Comparison of ENCODE assay signal across 8 mouse cellular contexts in genomic region chr11:6417069-6417468, GRCm38 (mm10). TPM values are rescaled to one million over a fixed set of nuclear protein-coding genes. Genes with fewer than 3 reads are reported as not detected.
A peak's percentile ranks its signal among the peaks of the same experiment; 100 is the strongest.
DNase-seq lines count a peak whose midpoint lies in the region; ATAC-seq and TF ChIP-seq lines count a peak whose summit lies in the region.

No protein-coding gene starts in this region.

- intact Hi-C loops in left cerebral cortex, adult 2 months (cut with DNase I): no loop called here
- intact Hi-C loops in left cerebral cortex, postnatal 10 days (cut with DNase I): no loop called here
- intact Hi-C loops in left cerebral cortex, postnatal 14 days (cut with DNase I): no loop called here

- no peak overlapping the region; the same call in 1 of the 2 replicates for H3K27ac ChIP-seq in left cerebral cortex, adult 2 months
- peak overlapping the region; percentile 98 for H3K27ac ChIP-seq in embryonic facial prominence, embryonic 12.5 days
- no peak overlapping the region for H3K27ac ChIP-seq in intestine, embryonic 14.5 days (ENCODE audit: low read depth)
- H3K27ac ChIP-seq in neural tube, embryonic 12.5 days: no peak overlapping the region

- H3K4me1 ChIP-seq in embryonic facial prominence, embryonic 12.5 days: peaks cover 21% of the 10 kb centered on the region
- H3K4me1 ChIP-seq in intestine, embryonic 14.5 days (replicated peaks; ENCODE audit: control insufficient read depth, insufficient read depth, low read length): peaks cover 16% of the 10 kb centered on the region
- H3K4me1 ChIP-seq in neural tube, embryonic 12.5 days: peaks cover 20% of the 10 kb centered on the region

- peak overlapping the region; percentile 91 for H3K4me3 ChIP-seq in left cerebral cortex, adult 2 months
- H3K4me3 ChIP-seq in embryonic facial prominence, embryonic 12.5 days: peak overlapping the region; percentile 76
- peak overlapping the region; percentile 97 for H3K4me3 ChIP-seq in intestine, embryonic 14.5 days (ENCODE audit: low read depth, low read length)
- H3K4me3 ChIP-seq in neural tube, embryonic 12.5 days: peak overlapping the region; percentile 94

- peaks cover 27% of the 10 kb centered on the region for H3K36me3 ChIP-seq in embryonic facial prominence, embryonic 12.5 days
- peaks cover 40% of the 10 kb centered on the region for H3K36me3 ChIP-seq in intestine, embryonic 14.5 days (ENCODE audit: control insufficient read depth, insufficient read depth, low read length)
- peaks cover 27% of the 10 kb centered on the region for H3K36me3 ChIP-seq in neural tube, embryonic 12.5 days

- peak overlapping the region; percentile 94 for H3K4me2 ChIP-seq in embryonic facial prominence, embryonic 12.5 days (replicated peaks)
- peak overlapping the region; percentile 100 for H3K4me2 ChIP-seq in intestine, embryonic 14.5 days (ENCODE audit: low read length)
- H3K4me2 ChIP-seq in neural tube, embryonic 12.5 days (replicated peaks): peak overlapping the region; percentile 85

- no peak for ATAC-seq in embryonic facial prominence, embryonic 12.5 days (ENCODE audit: insufficient number of reproducible peaks, insufficient read depth, low FRiP score, low TSS enrichment)
- no peak for ATAC-seq in intestine, embryonic 14.5 days (replicated peaks; ENCODE audit: low FRiP score, low TSS enrichment, low read depth)
- ATAC-seq in neural tube, embryonic 12.5 days (ENCODE audit: low FRiP score, low read depth): no peak

- DNase-seq in left cerebral cortex, adult 2 months (ENCODE audit: extremely low spot score in 1 of 2, low spot score in 2 of 2): no peak
- DNase-seq in left cerebral cortex, postnatal 10 days (ENCODE audit: extremely low spot score in 1 of 2, low spot score in 2 of 2): no peak
- no peak for DNase-seq in intestine, embryonic 14.5 days (ENCODE audit: low spot score)
- no peak for DNase-seq in T-cell, adult 2 months (ENCODE audit: low spot score)
- no peak for DNase-seq in left cerebral cortex, postnatal 14 days (ENCODE audit: low spot score in 2 of 2)
- no peak for DNase-seq in right cerebral cortex, adult 18-20 months

- H3K9me3 ChIP-seq in embryonic facial prominence, embryonic 12.5 days: no peaks in the 10 kb centered on the region
- no peaks in the 10 kb centered on the region for H3K9me3 ChIP-seq in intestine, embryonic 14.5 days (ENCODE audit: control insufficient read depth, low read length)
- no peaks in the 10 kb centered on the region for H3K9me3 ChIP-seq in neural tube, embryonic 12.5 days

- TF ChIP-seq CTCF in left cerebral cortex, adult 2 months (IDR thresholded peaks at IDR 0.05): no peak

- WGBS in embryonic facial prominence, embryonic 12.5 days: 42% methylated on average over 2 of the region's 2 CpGs
- WGBS in intestine, embryonic 14.5 days: 31% methylated on average over 2 of the region's 2 CpGs
- WGBS in neural tube, embryonic 12.5 days: 48% methylated on average over 2 of the region's 2 CpGs

- H3K9ac ChIP-seq in embryonic facial prominence, embryonic 12.5 days: peak overlapping the region; percentile 96
- peak overlapping the region; percentile 99 for H3K9ac ChIP-seq in intestine, embryonic 14.5 days (ENCODE audit: low read length)
- peak overlapping the region; percentile 96 for H3K9ac ChIP-seq in neural tube, embryonic 12.5 days

- H3K27me3 ChIP-seq in embryonic facial prominence, embryonic 12.5 days: no peaks in the 10 kb centered on the region
- H3K27me3 ChIP-seq in intestine, embryonic 14.5 days (replicated peaks; ENCODE audit: control insufficient read depth, insufficient read depth, low read length): no peaks in the 10 kb centered on the region
- H3K27me3 ChIP-seq in neural tube, embryonic 12.5 days (replicated peaks): no peaks in the 10 kb centered on the region

RNA-seq across cellular contexts. Expression of gene Ppia, which starts 1.8 kb away (rescaled TPM):
- 1,000 to 10,000 TPM; 1,634 to 1,792 TPM for total RNA-seq in left cerebral cortex, adult 2 months (2021)
- total RNA-seq in left cerebral cortex, postnatal 10 days (2021): 1,000 to 10,000 TPM; 2,299 to 2,355 TPM
- polyA plus RNA-seq in embryonic facial prominence, embryonic 12.5 days (2016; fragmentation: Nextera tagmentation; extraction: Ambion mirVana): 5,090 and 5,096 TPM in 2 replicates
- 5,694 and 5,748 TPM in 2 replicates for polyA plus RNA-seq in intestine, embryonic 14.5 days (2014; fragmentation: Nextera tagmentation; extraction: Ambion mirVana)
- polyA plus RNA-seq in neural tube, embryonic 12.5 days (2016; fragmentation: Nextera tagmentation; extraction: Ambion mirVana): 4,309 and 4,532 TPM in 2 replicates
- 1,000 to 10,000 TPM; 2,019 to 2,143 TPM for total RNA-seq in left cerebral cortex, postnatal 14 days (2021)

RNA-seq across cellular contexts. Expression of gene H2afv, which starts 27.2 kb away (rescaled TPM):
- total RNA-seq in left cerebral cortex, adult 2 months (2021): 10 to 100 TPM; 39.6 to 41.4 TPM
- total RNA-seq in left cerebral cortex, postnatal 10 days (2021): 10 to 100 TPM; 26.6 to 28.9 TPM
- 693 and 728 TPM in 2 replicates for polyA plus RNA-seq in embryonic facial prominence, embryonic 12.5 days (2016; fragmentation: Nextera tagmentation; extraction: Ambion mirVana)
- 510 and 552 TPM in 2 replicates for polyA plus RNA-seq in intestine, embryonic 14.5 days (2014; fragmentation: Nextera tagmentation; extraction: Ambion mirVana)
- 580 and 625 TPM in 2 replicates for polyA plus RNA-seq in neural tube, embryonic 12.5 days (2016; fragmentation: Nextera tagmentation; extraction: Ambion mirVana)
- 10 to 100 TPM; 29.5 to 34.4 TPM for total RNA-seq in left cerebral cortex, postnatal 14 days (2021)

RNA-seq across cellular contexts. Expression of gene Zmiz2, which starts 28.2 kb away (rescaled TPM):
- 100 to 1,000 TPM; 226 to 228 TPM for total RNA-seq in left cerebral cortex, adult 2 months (2021)
- total RNA-seq in left cerebral cortex, postnatal 10 days (2021): 100 to 1,000 TPM; 199 to 203 TPM
- polyA plus RNA-seq in embryonic facial prominence, embryonic 12.5 days (2016; fragmentation: Nextera tagmentation; extraction: Ambion mirVana): 11.9 and 12.5 TPM in 2 replicates
- polyA plus RNA-seq in intestine, embryonic 14.5 days (2014; fragmentation: Nextera tagmentation; extraction: Ambion mirVana): 14.0 and 14.2 TPM in 2 replicates
- 23.9 and 24.1 TPM in 2 replicates for polyA plus RNA-seq in neural tube, embryonic 12.5 days (2016; fragmentation: Nextera tagmentation; extraction: Ambion mirVana)
- 100 to 1,000 TPM; 202 to 213 TPM for total RNA-seq in left cerebral cortex, postnatal 14 days (2021)

RNA-seq across cellular contexts. Expression of gene Purb, which starts 58.6 kb away (rescaled TPM):
- 100 to 1,000 TPM; 279 to 284 TPM for total RNA-seq in left cerebral cortex, adult 2 months (2021)
- 100 to 1,000 TPM; 276 to 277 TPM for total RNA-seq in left cerebral cortex, postnatal 10 days (2021)
- 19.5 and 21.7 TPM in 2 replicates for polyA plus RNA-seq in embryonic facial prominence, embryonic 12.5 days (2016; fragmentation: Nextera tagmentation; extraction: Ambion mirVana)
- 25.7 and 26.2 TPM in 2 replicates for polyA plus RNA-seq in intestine, embryonic 14.5 days (2014; fragmentation: Nextera tagmentation; extraction: Ambion mirVana)
- 13.8 and 14.2 TPM in 2 replicates for polyA plus RNA-seq in neural tube, embryonic 12.5 days (2016; fragmentation: Nextera tagmentation; extraction: Ambion mirVana)
- total RNA-seq in left cerebral cortex, postnatal 14 days (2021): 100 to 1,000 TPM; 300 to 303 TPM
